Mouse (Mus musculus): Measurements from ENCODE around the gene Gm6217. TPM values are rescaled to one million over a fixed set of nuclear protein-coding genes. Genes with fewer than 3 reads are reported as not detected.
"Not testable (repeated sequence)": the region's sequence is repeated elsewhere in the genome, so short reads cannot be mapped to it uniquely, and the experiment has no call there.

Gm6217 gene
- total and polyA plus RNA-seq, 3 experiments: not detected

- Histone ChIP-seq H3K79me2 (replicated peaks; ENCODE audit: control insufficient read depth, extremely low read depth, insufficient read depth, poor library complexity, severe bottlenecking) (no peaks in the 10 kb centered on the region), H3K27me3 (replicated peaks) (no peaks in the 10 kb centered on the region), H3K27ac (ENCODE audit: insufficient read depth, low read depth) (no peak overlapping the region), H3K4me1 (ENCODE audit: control insufficient read depth in 1 of 2, insufficient read depth in 2 of 2) (no peaks in the 10 kb centered on the region), H3K36me3 (replicated peaks in 1 of 2; ENCODE audit: control insufficient read depth in 1 of 2, insufficient read depth in 1 of 2, low read length in 1 of 2) (no peaks in the 10 kb centered on the region), H3K4me3 (replicated peaks in 1 of 3; ENCODE audit: low read depth in 2 of 3, low read length in 2 of 3, poor library complexity in 1 of 3) (no peak overlapping the region), H3K4me2 (ENCODE audit: insufficient read depth, low read depth, poor library complexity, severe bottlenecking) (no peak overlapping the region), H3K9ac (ENCODE audit: insufficient read depth, low read depth) (no peak overlapping the region), H3K9me3 (replicated peaks; ENCODE audit: low read length) (no peaks in the 10 kb centered on the region)
- TF ChIP-seq ELF1 (IDR thresholded peaks at IDR 0.05; ENCODE audit: low read depth, low read length): no peak
- no peak for TF ChIP-seq PAX5 (IDR thresholded peaks at IDR 0.05; ENCODE audit: low read length)
- TF ChIP-seq POLR2A (IDR thresholded peaks at IDR 0.05; ENCODE audit: low read depth, low read length): no peak
- DNase-seq (ENCODE audit: extremely low read depth): no peak
- in situ Hi-C loops (cut with MboI; ENCODE audit: low pct_ligation_motif_present, low pct_unique_long_range_greater_than_20kb, low sequenced_read_pairs): no loop called here
- dilution Hi-C loops (cut with MboI; ENCODE audit: extremely low pct_ligation_motif_present, extremely low pct_unique_long_range_greater_than_20kb, low sequenced_read_pairs): no loop called here
These were observed 7.5 kb upstream of the Gm6217 start for GRCm38 (mm10) chr1:82938666-82939065.

- H3K27me3 ChIP-seq (replicated peaks); H3K79me2 ChIP-seq (replicated peaks; ENCODE audit: control insufficient read depth, extremely low read depth, insufficient read depth, poor library complexity, severe bottlenecking); H3K9ac ChIP-seq (ENCODE audit: insufficient read depth, low read depth); H3K27ac ChIP-seq (ENCODE audit: insufficient read depth, low read depth); dilution Hi-C loops (cut with MboI; ENCODE audit: extremely low pct_ligation_motif_present, extremely low pct_unique_long_range_greater_than_20kb, low sequenced_read_pairs); in situ Hi-C loops (cut with MboI; ENCODE audit: low pct_ligation_motif_present, low pct_unique_long_range_greater_than_20kb, low sequenced_read_pairs); H3K4me1 ChIP-seq (ENCODE audit: control insufficient read depth in 1 of 2, insufficient read depth in 2 of 2); DNase-seq (ENCODE audit: extremely low read depth); H3K4me3 ChIP-seq (replicated peaks in 1 of 3; ENCODE audit: low read depth in 2 of 3, low read length in 2 of 3, poor library complexity in 1 of 3); H3K4me2 ChIP-seq (ENCODE audit: insufficient read depth, low read depth, poor library complexity, severe bottlenecking); H3K9me3 ChIP-seq (replicated peaks; ENCODE audit: low read length); H3K36me3 ChIP-seq (replicated peaks in 1 of 2; ENCODE audit: control insufficient read depth in 1 of 2, insufficient read depth in 1 of 2, low read length in 1 of 2): not testable (repeated sequence)
These were observed 641 bp downstream of the Gm6217 start for GRCm38 (mm10) chr1:82930558-82930957.

GRCm38 (mm10) chr1:82924650-82925049 lies 6.5 kb downstream of the Gm6217 start, which contains the start of gene A030014E15Rik:
TSS of gene A030014E15Rik (plus strand) at chr1:82924917.
- no peak within 1 kb of the TSS for H3K4me3 ChIP-seq (replicated peaks in 1 of 3; ENCODE audit: low read depth in 2 of 3, low read length in 2 of 3, poor library complexity in 1 of 3)
- in situ Hi-C loops (cut with MboI; ENCODE audit: low pct_ligation_motif_present, low pct_unique_long_range_greater_than_20kb, low sequenced_read_pairs): no loop called here

GRCm38 (mm10) chr1:82913434-82913833 lies 17.8 kb downstream of the Gm6217 start:
- dilution Hi-C loops (cut with MboI; ENCODE audit: extremely low pct_ligation_motif_present, extremely low pct_unique_long_range_greater_than_20kb, low sequenced_read_pairs); H3K4me2 ChIP-seq (ENCODE audit: insufficient read depth, low read depth, poor library complexity, severe bottlenecking); H3K27ac ChIP-seq (ENCODE audit: insufficient read depth, low read depth); H3K4me3 ChIP-seq (replicated peaks in 1 of 3; ENCODE audit: low read depth in 2 of 3, low read length in 2 of 3, poor library complexity in 1 of 3); H3K4me1 ChIP-seq (ENCODE audit: control insufficient read depth in 1 of 2, insufficient read depth in 2 of 2); in situ Hi-C loops (cut with MboI; ENCODE audit: low pct_ligation_motif_present, low pct_unique_long_range_greater_than_20kb, low sequenced_read_pairs); H3K9ac ChIP-seq (ENCODE audit: insufficient read depth, low read depth); H3K36me3 ChIP-seq (replicated peaks in 1 of 2; ENCODE audit: control insufficient read depth in 1 of 2, insufficient read depth in 1 of 2, low read length in 1 of 2); H3K79me2 ChIP-seq (replicated peaks; ENCODE audit: control insufficient read depth, extremely low read depth, insufficient read depth, poor library complexity, severe bottlenecking); H3K9me3 ChIP-seq (replicated peaks; ENCODE audit: low read length); H3K27me3 ChIP-seq (replicated peaks); DNase-seq (ENCODE audit: extremely low read depth): not testable (repeated sequence)

More at GRCm38 (mm10) chr1:82924650-82925049, 6.5 kb downstream of the Gm6217 start, which contains the start of gene A030014E15Rik:
- no peaks in the 10 kb centered on the region for H3K79me2 ChIP-seq (replicated peaks; ENCODE audit: control insufficient read depth, extremely low read depth, insufficient read depth, poor library complexity, severe bottlenecking)
- H3K4me2 ChIP-seq (ENCODE audit: insufficient read depth, low read depth, poor library complexity, severe bottlenecking): no peak within 1 kb of the TSS
- TF ChIP-seq PAX5 (IDR thresholded peaks at IDR 0.05; ENCODE audit: low read length) (no peak), MEF2A (IDR thresholded peaks at IDR 0.05; ENCODE audit: borderline replicate concordance, low read depth, low read length) (no peak), TCF12 (IDR thresholded peaks at IDR 0.05; ENCODE audit: low read depth, low read length) (no peak), KAT2A (IDR thresholded peaks at IDR 0.05; ENCODE audit: insufficient replicate concordance, low read length) (no peak), NELFE (IDR thresholded peaks at IDR 0.05; ENCODE audit: low read depth, low read length) (no peak), USF1 (IDR thresholded peaks at IDR 0.05; ENCODE audit: low read depth, low read length) (no peak), CTCF (conservative IDR thresholded peaks at IDR 0.05 in 1 of 2, IDR thresholded peaks at IDR 0.05 in 1 of 2; ENCODE audit: low read depth in 2 of 2, low read length in 2 of 2) (no peak), EP300 (IDR thresholded peaks at IDR 0.05; ENCODE audit: low read length) (no peak), GABPA (IDR thresholded peaks at IDR 0.05; ENCODE audit: insufficient replicate concordance, low read depth, low read length) (no peak), SMC3 (IDR thresholded peaks at IDR 0.05; ENCODE audit: low read depth, low read length) (no peak), MYC (IDR thresholded peaks at IDR 0.05; ENCODE audit: low read depth, low read length) (no peak), POLR2AphosphoS2 (IDR thresholded peaks at IDR 0.05; ENCODE audit: low read depth, low read length) (no peak), E2F4 (IDR thresholded peaks at IDR 0.05; ENCODE audit: insufficient replicate concordance, low read depth, low read length) (no peak), ZKSCAN1 (IDR thresholded peaks at IDR 0.05; ENCODE audit: borderline replicate concordance, low read depth, low read length) (no peak), CHD2 (IDR thresholded peaks at IDR 0.05; ENCODE audit: low read length) (no peak), USF2 (conservative IDR thresholded peaks at IDR 0.05; ENCODE audit: low read depth, low read length) (no peak)
- H3K9me3 ChIP-seq (replicated peaks; ENCODE audit: low read length): no peaks in the 10 kb centered on the region
- dilution Hi-C loops (cut with MboI; ENCODE audit: extremely low pct_ligation_motif_present, extremely low pct_unique_long_range_greater_than_20kb, low sequenced_read_pairs): no loop called here
- DNase-seq (ENCODE audit: extremely low read depth): no peak
- no peaks in the 10 kb centered on the region for H3K27me3 ChIP-seq (replicated peaks)
- H3K27ac ChIP-seq (ENCODE audit: insufficient read depth, low read depth): no peak within 1 kb of the TSS
- no peaks in the 10 kb centered on the region for H3K36me3 ChIP-seq (replicated peaks in 1 of 2; ENCODE audit: control insufficient read depth in 1 of 2, insufficient read depth in 1 of 2, low read length in 1 of 2)
- H3K4me1 ChIP-seq (ENCODE audit: control insufficient read depth in 1 of 2, insufficient read depth in 2 of 2): peaks cover 3 to 9% of the 10 kb centered on the region in 2 experiments; a peak in 2 of 4 replicates
- H3K9ac ChIP-seq (ENCODE audit: insufficient read depth, low read depth): no peak within 1 kb of the TSS
